Mouse (Mus musculus) liver, postnatal 0 days (tissue): ENCODE measurements around the gene Klf13. TPM values are rescaled to one million over a fixed set of nuclear protein-coding genes. Genes with fewer than 3 reads are reported as not detected.

ENCODE experiments used
- ATAC-seq: fragments of 200-750 bp; cut with Nextera tagmentation; 2 replicates; pipeline ENCODE4 v1.8.0; 2017; ENCODE audit warnings: mild to moderate bottlenecking, moderate library complexity
- DNase-seq: peaks from one replicate; pipeline ENCODE4 v3.0.0-alpha.2; 2016
- H3K27ac ChIP-seq: fragments of 300-500 bp; sonication (generic); 2 replicates; pipeline ENCODE4 v1.5.1; 2014; ENCODE audit warnings: antibody characterized with exemption, moderate library complexity, mild to moderate bottlenecking, low read depth
- H3K27me3 ChIP-seq: fragments of 300-500 bp; sonication (generic); 2 replicates; pipeline ENCODE4 v1.6.1; 2014; ENCODE audit warnings: low read length, control low read depth, mixed read lengths; ENCODE audit not compliant: insufficient read depth
- H3K36me3 ChIP-seq: fragments of 300-500 bp; sonication (generic); replicated peaks from 2 replicates; pipeline ENCODE4 v1.6.1; 2014; ENCODE audit warnings: mild to moderate bottlenecking, control low read depth, low read length, moderate library complexity, mixed read lengths; ENCODE audit not compliant: insufficient read depth
- H3K4me1 ChIP-seq: fragments of 300-500 bp; sonication (generic); 2 replicates; pipeline ENCODE4 v1.6.1; 2014; ENCODE audit warnings: antibody characterized with exemption, mild to moderate bottlenecking, control low read depth; ENCODE audit not compliant: insufficient read depth
- H3K4me2 ChIP-seq: fragments of 300-500 bp; sonication (generic); 2 replicates; pipeline ENCODE4 v1.6.1; 2014; ENCODE audit warnings: low read depth, mild to moderate bottlenecking, low read length, moderate library complexity, mixed read lengths
- H3K4me3 ChIP-seq: fragments of 300-500 bp; sonication (generic); 2 replicates; pipeline ENCODE4 v1.5.1; 2014; ENCODE audit warnings: low read depth, low read length
- H3K9ac ChIP-seq: fragments of 300-500 bp; sonication (generic); replicated peaks from 2 replicates; pipeline ENCODE4 v1.6.1; 2014; ENCODE audit warnings: mild to moderate bottlenecking, moderate library complexity
- H3K9me3 ChIP-seq: fragments of 300-500 bp; sonication (generic); 2 replicates; pipeline ENCODE4 v1.6.1; 2016; ENCODE audit warnings: mild to moderate bottlenecking, control low read depth, low read length, mixed read lengths
- CTCF ChIP-seq: sonication (generic); IDR thresholded peaks from 2 replicates; pipeline ENCODE4 v1.5.1; 2016; ENCODE audit warnings: antibody characterized with exemption, low read depth
- EP300 ChIP-seq: IDR thresholded peaks from 2 replicates; pipeline ENCODE4 v1.6.1; 2016; ENCODE audit warnings: antibody characterized with exemption, low read depth, mild to moderate bottlenecking
- WGBS: fragments of 180-500 bp; shearing (Covaris S2); extraction: QIAGEN DNeasy Blood & Tissue Kit; methylation state at CpG from one replicate; pipeline ENCODE4 v1.1.7; 2014; ENCODE audit not compliant: insufficient replicate concordance; 5-methylcytosine and 5-hydroxymethylcytosine counted together
- polyA plus RNA-seq: library from polyadenylated mRNA; unstranded; fragments of >200 nt; fragmentation: Nextera tagmentation; extraction: Ambion mirVana; gene quantifications from 2 replicates; pipeline ENCODE4 v1.2.1, GENCODE M21; 2015

Klf13 gene
- polyA plus RNA-seq, 1 experiment from 2014 or later = 25.7 TPM

GRCm38 (mm10) chr7:63924151-63924550 is 14.6 kb downstream of the Klf13 start:
- no peak for DNase-seq
- Histone ChIP-seq H3K4me3 (no peak overlapping the region), H3K27ac (peak overlapping the region; percentile 66; the same call in 1 of the 2 replicates), H3K4me1 (peaks cover 89% of the 10 kb centered on the region), H3K4me2 (no peak overlapping the region), H3K9ac (no peak overlapping the region), H3K9me3 (no peaks in the 10 kb centered on the region), H3K27me3 (no peaks in the 10 kb centered on the region), H3K36me3 (peaks cover 7% of the 10 kb centered on the region; the same call in 1 of the 2 replicates)
- no peak for TF ChIP-seq CTCF
- TF ChIP-seq EP300 = no peak
- no peak for ATAC-seq
- WGBS = 65% methylated on average over 1 of the region's 1 CpGs

GRCm38 (mm10) chr7:63922975-63923374 is 15.7 kb downstream of the Klf13 start:
- no peak overlapping the region for H3K4me2 ChIP-seq
- no peak overlapping the region for H3K4me3 ChIP-seq
- peaks cover 94% of the 10 kb centered on the region for H3K4me1 ChIP-seq
- peaks cover 7% of the 10 kb centered on the region; the same call in 1 of the 2 replicates for H3K36me3 ChIP-seq
- WGBS = 78% methylated on average over 1 of the region's 1 CpGs
- no peaks in the 10 kb centered on the region for H3K9me3 ChIP-seq
- no peak for ATAC-seq
- TF ChIP-seq CTCF = peak; percentile 23; the same call in 1 of the 2 replicates
- TF ChIP-seq EP300 = no peak
- H3K9ac ChIP-seq = no peak overlapping the region
- no peaks in the 10 kb centered on the region for H3K27me3 ChIP-seq
- H3K27ac ChIP-seq = no peak overlapping the region
- DNase-seq = no peak

- 55% methylated on average over 2 of the region's 2 CpGs for WGBS
- DNase-seq = no peak
- H3K27me3 ChIP-seq = no peaks in the 10 kb centered on the region
- H3K36me3 ChIP-seq = peaks cover 9% of the 10 kb centered on the region; the same call in 1 of the 2 replicates
- no peaks in the 10 kb centered on the region for H3K9me3 ChIP-seq
- H3K4me3 ChIP-seq = no peak overlapping the region
- H3K9ac ChIP-seq = no peak overlapping the region
- no peak overlapping the region; the same call in 1 of the 2 replicates for H3K4me2 ChIP-seq
- ATAC-seq = no peak
- no peak overlapping the region for H3K27ac ChIP-seq
- TF ChIP-seq CTCF (no peak), EP300 (peak; percentile 90)
- peaks cover 93% of the 10 kb centered on the region for H3K4me1 ChIP-seq
Observed at GRCm38 (mm10) chr7:63922571-63922970, 16.1 kb downstream of the Klf13 start.

GRCm38 (mm10) chr7:63921909-63922562 is 16.7 kb downstream of the Klf13 start:
- Histone ChIP-seq H3K4me2 (no peak overlapping the region; the same call in 1 of the 2 replicates), H3K9me3 (no peaks in the 10 kb centered on the region), H3K27me3 (no peaks in the 10 kb centered on the region), H3K36me3 (peaks cover 12% of the 10 kb centered on the region; the same call in 1 of the 2 replicates), H3K4me3 (no peak overlapping the region), H3K9ac (no peak overlapping the region), H3K27ac (no peak overlapping the region), H3K4me1 (peaks cover 92% of the 10 kb centered on the region)
- no peak for DNase-seq
- TF ChIP-seq EP300 (no peak), CTCF (no peak)
- 49% methylated on average over 8 of the region's 8 CpGs for WGBS
- ATAC-seq = no peak

GRCm38 (mm10) chr7:63918771-63919768 is 19.6 kb downstream of the Klf13 start:
- DNase-seq (no peak), ATAC-seq (0 out of 2 replicates have a peak, but pooled peaks have one; percentile 16)
- Histone ChIP-seq H3K27ac (peak overlapping the region; percentile 25; the same call in 1 of the 2 replicates), H3K27me3 (no peaks in the 10 kb centered on the region), H3K4me3 (no peak overlapping the region), H3K4me1 (peaks cover 88% of the 10 kb centered on the region), H3K36me3 (peaks cover 14% of the 10 kb centered on the region; the same call in 1 of the 2 replicates), H3K9me3 (no peaks in the 10 kb centered on the region), H3K4me2 (no peak overlapping the region), H3K9ac (no peak overlapping the region)
- WGBS = 77% methylated on average over 12 of the region's 12 CpGs
- TF ChIP-seq CTCF (no peak), EP300 (no peak)

GRCm38 (mm10) chr7:63917693-63918092 is 21.0 kb downstream of the Klf13 start:
- no peak overlapping the region for H3K9ac ChIP-seq
- H3K27me3 ChIP-seq = no peaks in the 10 kb centered on the region
- H3K9me3 ChIP-seq = no peaks in the 10 kb centered on the region
- TF ChIP-seq CTCF (no peak), EP300 (0 out of 2 replicates have a peak, but pooled peaks have one; percentile 36)
- H3K27ac ChIP-seq = peak overlapping the region; percentile 62
- peaks cover 14% of the 10 kb centered on the region; the same call in 1 of the 2 replicates for H3K36me3 ChIP-seq
- DNase-seq (peak; percentile 67), ATAC-seq (peak; percentile 77)
- peaks cover 93% of the 10 kb centered on the region for H3K4me1 ChIP-seq
- WGBS = 66% methylated on average over 6 of the region's 6 CpGs
- no peak overlapping the region for H3K4me2 ChIP-seq
- no peak overlapping the region for H3K4me3 ChIP-seq
